Mouse (Mus musculus) bone marrow, adult 2 months (tissue): Measurements from ENCODE around the gene Nsun7. TPM values are rescaled to one million over a fixed set of nuclear protein-coding genes. Genes with fewer than 3 reads are reported as not detected.

Source experiments
- H3K27ac ChIP-seq: fragments of 200-500 bp; 2 replicates; pipeline ENCODE4 v1.5.1; 2012; ENCODE audit warnings: low read depth, mild to moderate bottlenecking, control low read depth, inconsistent platforms, low read length; ENCODE audit not compliant: control insufficient read depth, poor library complexity, insufficient read depth
- H3K4me1 ChIP-seq: fragments of 200-500 bp; 2 replicates; pipeline ENCODE4 v1.6.1; 2011; ENCODE audit warnings: low read length; ENCODE audit not compliant: control insufficient read depth, insufficient read depth
- H3K4me3 ChIP-seq: fragments of 200-500 bp; replicated peaks from 2 replicates; pipeline ENCODE3; 2011; ENCODE audit warnings: mild to moderate bottlenecking, low read depth, low read length, control low read depth; ENCODE audit not compliant: control insufficient read depth
- CTCF ChIP-seq: fragments of 200-500 bp; IDR thresholded peaks from 2 replicates; pipeline ENCODE4 v1.5.1; 2011; ENCODE audit warnings: low read length, control low read depth; ENCODE audit not compliant: control insufficient read depth, insufficient read depth
- POLR2A ChIP-seq: fragments of 200-500 bp; IDR thresholded peaks from 2 replicates; pipeline ENCODE4 v1.6.1; 2011; ENCODE audit warnings: low read depth, mild to moderate bottlenecking, control low read depth, low read length, borderline replicate concordance; ENCODE audit not compliant: control insufficient read depth
- WGBS: fragments of 180-500 bp; shearing (Covaris S2); methylation state at CpG from one replicate; pipeline ENCODE4 v1.1.7; 2018; 5-methylcytosine and 5-hydroxymethylcytosine counted together
- polyA plus RNA-seq: library from polyadenylated mRNA; stranded (reverse); fragments of >200 nt; gene quantifications from 2 replicates; pipeline ENCODE4 v1.2.4, GENCODE M21; 2011; ENCODE audit warnings: low replicate concordance; ENCODE audit not compliant: missing spikeins, insufficient read depth, insufficient read length

The Nsun7 gene
- polyA plus RNA-seq: 0.82 TPM in 1 of 2 replicates, not detected in the other

DNA sequence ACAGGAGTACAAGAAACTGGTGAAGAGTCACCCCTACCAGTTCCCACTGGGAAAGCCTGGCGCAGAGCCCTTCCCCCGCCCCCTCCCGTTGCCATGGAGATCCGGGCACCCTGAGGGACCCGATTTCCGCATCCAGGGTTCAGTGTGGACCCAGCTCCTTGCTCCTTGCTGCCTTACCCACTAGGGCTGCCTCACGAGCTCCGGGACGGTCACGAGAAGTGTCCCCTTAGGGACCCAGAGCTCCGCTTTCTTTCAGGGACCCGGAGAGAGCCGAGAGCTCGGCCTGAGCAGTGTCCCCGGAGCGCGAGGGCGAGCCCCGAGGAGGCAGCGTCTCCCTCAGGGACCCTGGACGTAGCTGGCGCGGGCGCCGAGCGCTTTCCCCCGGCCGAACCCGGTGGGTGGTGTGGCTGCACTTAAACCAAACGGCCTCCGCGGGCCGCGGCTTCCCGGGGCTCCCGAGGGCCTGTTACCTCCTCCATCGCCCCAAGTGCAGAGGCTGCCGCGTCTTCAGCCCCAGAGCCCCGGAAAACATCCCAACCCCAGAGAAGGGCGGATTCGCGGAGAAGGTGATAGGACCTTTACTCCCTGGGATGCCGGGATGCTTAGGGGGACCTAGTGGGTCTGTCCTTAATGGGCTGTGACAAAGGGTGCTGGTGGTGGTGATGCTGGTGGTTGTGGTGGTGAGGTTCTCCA is at the start of gene Nsun7:
Nsun7 (plus strand) TSS at position 142 of the 693 bp plus-strand sequence.
- TF ChIP-seq CTCF (no peak), POLR2A (no peak)
- Histone ChIP-seq H3K4me1 (no peaks in the 10 kb centered on the region; the same call in 1 of the 2 replicates), H3K4me3 (peak within 1 kb of the TSS; percentile 18), H3K27ac (no peak within 1 kb of the TSS)
- WGBS: 3% methylated on average over 44 of the region's 44 CpGs

DNA sequence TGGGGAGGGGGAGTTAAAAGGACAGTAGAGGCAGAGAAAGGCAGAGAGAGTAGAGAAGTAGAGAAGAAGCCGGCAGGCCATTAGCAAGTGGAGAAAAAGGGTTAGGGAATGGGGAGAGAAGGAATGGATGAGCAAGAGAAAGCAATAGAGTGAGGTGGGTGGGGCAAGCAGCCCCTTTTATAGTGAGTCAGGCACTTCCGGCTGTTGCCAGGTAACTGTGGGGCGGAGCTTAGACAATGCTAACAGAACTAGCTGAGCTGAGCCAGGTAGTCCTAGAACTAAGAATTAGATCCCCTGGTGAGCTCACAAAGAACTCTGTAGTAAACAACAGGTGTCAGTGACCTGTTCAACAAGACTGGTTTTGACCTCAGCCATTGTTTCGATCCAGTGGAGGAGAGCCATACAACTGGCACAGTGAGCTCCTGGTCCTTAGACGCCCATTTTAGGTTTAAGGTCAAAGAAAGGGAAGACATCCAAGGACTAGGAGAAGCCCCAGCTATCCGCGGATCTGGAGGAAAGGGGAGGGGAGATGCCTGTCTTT is 45.2 kb upstream of the Nsun7 start:
- TF ChIP-seq POLR2A (no peak), CTCF (no peak)
- 78% methylated on average over 7 of the region's 7 CpGs for WGBS
- Histone ChIP-seq H3K4me1 (no peaks in the 10 kb centered on the region), H3K4me3 (no peak overlapping the region), H3K27ac (no peak overlapping the region)

DNA sequence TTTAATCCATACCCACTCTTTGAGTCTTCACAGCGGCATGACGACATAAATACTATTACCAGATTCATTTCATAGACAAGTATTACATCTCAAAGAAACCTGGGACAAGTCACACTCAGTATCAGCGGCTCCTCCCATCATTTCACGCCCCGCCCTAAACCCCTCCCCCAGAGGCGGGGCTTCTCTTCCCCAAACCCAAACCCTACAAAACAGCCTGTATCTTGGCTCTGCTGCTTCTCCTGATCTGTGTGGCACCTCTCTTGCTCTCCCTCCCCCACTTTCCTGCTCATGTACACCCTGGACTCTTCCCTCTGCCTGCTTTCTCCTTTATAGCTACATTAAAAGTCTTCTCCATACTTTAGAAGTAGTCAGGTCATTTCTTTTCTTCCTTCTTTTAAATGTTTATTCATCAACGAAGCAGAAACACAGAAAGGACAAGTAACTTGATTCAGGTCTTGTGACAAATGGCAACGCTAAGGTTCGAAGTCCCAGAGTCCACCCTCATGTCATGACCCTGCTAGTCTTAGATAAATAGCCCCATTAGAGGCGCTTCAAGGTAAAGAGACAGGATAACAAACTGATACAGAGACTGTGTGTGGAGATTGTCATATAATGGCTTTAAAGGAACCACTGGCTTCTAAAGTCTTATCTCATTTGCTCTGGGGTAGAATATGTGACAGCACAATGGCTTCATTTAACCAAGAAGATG is 44.0 kb upstream of the Nsun7 start:
- TF ChIP-seq CTCF (no peak), POLR2A (no peak)
- no peaks in the 10 kb centered on the region for H3K4me1 ChIP-seq
- H3K4me3 ChIP-seq: no peak overlapping the region
- no peak overlapping the region for H3K27ac ChIP-seq
- WGBS: 68% methylated on average over 10 of the region's 10 CpGs

DNA sequence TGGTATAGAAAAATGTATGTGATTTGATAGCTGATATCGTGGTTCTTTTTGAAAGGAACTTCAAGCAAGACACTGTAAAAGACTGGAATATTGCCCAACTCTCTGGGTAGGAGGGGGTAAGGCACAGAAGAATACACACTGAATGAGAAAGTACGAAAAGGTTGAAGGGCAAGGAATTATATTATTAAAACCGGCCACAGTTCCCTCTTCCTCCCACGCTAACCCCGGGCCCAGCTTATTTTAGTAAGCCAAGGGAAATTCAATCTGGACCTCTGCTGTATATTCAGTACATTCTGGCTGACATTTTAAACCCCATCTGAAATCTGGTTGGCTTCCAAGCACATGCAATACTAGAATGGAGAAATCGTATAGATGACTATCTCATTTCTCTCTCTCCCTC is 40.0 kb upstream of the Nsun7 start:
- 38% methylated on average over 6 of the region's 6 CpGs for WGBS
- Histone ChIP-seq H3K4me1 (no peaks in the 10 kb centered on the region), H3K4me3 (no peak overlapping the region), H3K27ac (no peak overlapping the region)
- TF ChIP-seq CTCF (no peak), POLR2A (no peak)

DNA sequence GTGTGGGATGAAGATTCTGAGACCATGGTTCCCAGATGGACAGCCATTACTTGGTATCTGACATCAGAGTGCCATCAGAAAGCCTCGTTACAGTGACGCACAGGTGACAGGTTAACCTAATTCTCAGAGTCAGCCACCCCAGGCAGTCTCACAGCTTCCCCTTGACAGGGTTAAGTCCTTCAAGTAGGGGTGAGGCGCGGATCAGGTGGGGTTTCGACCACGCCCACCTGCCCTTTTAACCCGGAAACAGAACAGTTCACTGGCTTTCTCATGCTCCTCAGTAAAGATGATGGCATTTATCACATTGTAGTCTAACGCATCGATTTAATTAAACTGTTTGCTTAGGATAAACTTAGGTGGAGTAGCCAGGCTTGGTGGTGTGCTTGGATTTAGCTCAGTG is 39.1 kb upstream of the Nsun7 start:
- Histone ChIP-seq H3K27ac (no peak overlapping the region), H3K4me1 (no peaks in the 10 kb centered on the region), H3K4me3 (no peak overlapping the region)
- no peak for TF ChIP-seq CTCF
- TF ChIP-seq POLR2A: no peak
- WGBS: 85% methylated on average over 9 of the region's 9 CpGs

DNA sequence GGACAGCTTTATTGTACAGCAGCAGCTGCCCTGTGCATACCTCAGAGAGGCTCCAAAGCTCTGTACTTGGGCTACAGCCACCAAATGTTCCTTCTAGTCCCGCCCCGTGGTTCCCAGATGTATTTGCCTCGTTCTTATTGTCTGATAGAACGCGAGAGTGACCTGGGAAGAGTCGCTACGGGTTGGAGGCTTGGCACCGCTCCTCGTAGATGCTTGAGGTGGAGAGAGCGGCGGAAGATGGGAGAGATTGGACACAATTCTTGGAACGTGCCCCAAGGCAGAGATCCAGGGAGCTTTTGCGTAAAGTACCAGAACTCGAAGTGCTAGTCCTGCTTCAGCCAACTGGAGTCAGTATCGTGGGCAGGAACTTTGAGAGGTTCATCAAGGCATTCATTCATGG is 36.8 kb upstream of the Nsun7 start:
- Histone ChIP-seq H3K4me3 (no peak overlapping the region), H3K4me1 (no peaks in the 10 kb centered on the region), H3K27ac (no peak overlapping the region)
- TF ChIP-seq CTCF (no peak), POLR2A (no peak)
- 92% methylated on average over 15 of the region's 15 CpGs for WGBS

DNA sequence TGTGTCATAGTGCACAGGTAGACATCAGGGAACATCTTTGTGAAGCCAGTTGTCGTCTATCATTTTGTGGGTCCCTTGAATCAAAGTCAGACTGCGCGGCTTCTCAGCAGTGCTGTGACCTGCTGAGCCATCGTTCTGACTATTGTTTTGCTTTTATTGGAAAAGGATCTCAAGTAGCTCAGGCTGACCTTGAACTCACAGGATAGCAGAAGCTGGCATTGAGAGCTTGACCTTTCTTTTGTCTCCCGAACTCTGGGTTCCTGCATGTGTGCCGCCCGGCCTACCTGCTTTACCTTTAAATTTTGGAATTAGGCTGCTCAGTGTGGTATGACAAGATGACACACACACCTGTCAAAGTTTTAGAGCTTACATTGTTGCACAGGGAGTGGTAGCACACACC is 33.2 kb upstream of the Nsun7 start:
- TF ChIP-seq POLR2A: no peak
- no peak for TF ChIP-seq CTCF
- Histone ChIP-seq H3K4me3 (no peak overlapping the region), H3K4me1 (no peaks in the 10 kb centered on the region; the same call in 1 of the 2 replicates), H3K27ac (no peak overlapping the region)
- 89% methylated on average over 7 of the region's 7 CpGs for WGBS

DNA sequence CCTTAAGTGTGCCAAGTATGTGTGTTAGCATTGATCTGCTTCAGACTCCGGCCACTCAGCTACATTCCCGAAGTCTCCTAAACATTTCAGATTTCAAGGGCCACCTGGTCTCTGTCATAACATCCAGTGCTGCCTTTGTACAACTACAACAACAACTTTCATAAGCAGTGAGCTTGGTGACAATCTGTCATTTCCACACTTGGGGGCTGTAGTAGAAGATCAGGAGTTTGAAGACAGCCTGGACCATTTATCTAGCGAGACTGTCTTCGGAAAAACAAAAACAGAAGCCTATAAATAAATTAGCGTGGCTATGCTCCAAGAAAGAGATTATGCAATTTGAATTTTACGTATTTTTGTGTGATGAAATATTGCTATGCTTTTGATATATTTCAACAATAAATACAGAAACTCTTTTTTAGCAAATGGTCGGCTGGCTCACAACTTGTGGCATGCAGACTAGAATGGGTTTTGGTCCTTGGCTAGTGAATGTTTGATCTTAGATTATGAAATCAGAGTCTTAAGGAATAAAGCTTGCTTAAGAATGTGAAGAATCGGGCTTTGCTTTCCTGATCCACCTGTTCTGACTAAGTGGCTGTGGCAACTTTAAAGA is 27.9 kb upstream of the Nsun7 start:
- H3K4me1 ChIP-seq: no peaks in the 10 kb centered on the region; the same call in 1 of the 2 replicates
- no peak overlapping the region for H3K4me3 ChIP-seq
- WGBS: 59% methylated on average over 8 of the region's 8 CpGs
- TF ChIP-seq CTCF (no peak), POLR2A (no peak)
- no peak overlapping the region for H3K27ac ChIP-seq
